Mouse (Mus musculus) adrenal gland, adult 8-10 months (tissue): ENCODE data around the gene Zfhx3. TPM values are rescaled to one million over a fixed set of nuclear protein-coding genes. Genes with fewer than 3 reads are reported as not detected.

ENCODE experiments used
- DNase-seq: peaks from one replicate; pipeline ENCODE4 v3.0.0; 2022
- total RNA-seq, 4 experiments: library from RNA; stranded (reverse); gene quantifications; 2 replicates each; pipeline ENCODE4 v1.2.4; 2022

Gene Zfhx3
- total RNA-seq, 4 experiments from 2014 or later, result 40.3 to 85.2 (median 55.1) TPM

DNA sequence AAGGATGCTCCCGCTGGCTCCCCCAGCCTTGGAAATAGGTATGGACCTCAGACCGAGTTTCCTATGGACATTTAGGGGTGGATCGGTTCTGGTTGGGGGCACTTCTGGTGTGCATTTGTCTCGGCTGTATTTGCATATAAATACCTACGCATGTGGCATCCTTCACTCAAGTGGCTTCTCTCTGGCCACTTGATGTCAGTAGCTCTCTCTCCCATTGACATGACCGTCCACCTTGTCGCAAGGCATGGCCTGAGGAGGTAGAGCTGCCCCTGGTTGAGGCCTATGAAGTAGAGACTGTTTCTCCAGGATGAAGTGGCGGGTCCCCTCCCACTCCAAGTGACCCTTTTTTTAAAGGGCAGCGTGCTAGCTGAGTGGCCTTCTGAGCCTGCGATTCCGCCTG, 781.2 kb downstream of the Zfhx3 start:
- no peak for DNase-seq

DNA sequence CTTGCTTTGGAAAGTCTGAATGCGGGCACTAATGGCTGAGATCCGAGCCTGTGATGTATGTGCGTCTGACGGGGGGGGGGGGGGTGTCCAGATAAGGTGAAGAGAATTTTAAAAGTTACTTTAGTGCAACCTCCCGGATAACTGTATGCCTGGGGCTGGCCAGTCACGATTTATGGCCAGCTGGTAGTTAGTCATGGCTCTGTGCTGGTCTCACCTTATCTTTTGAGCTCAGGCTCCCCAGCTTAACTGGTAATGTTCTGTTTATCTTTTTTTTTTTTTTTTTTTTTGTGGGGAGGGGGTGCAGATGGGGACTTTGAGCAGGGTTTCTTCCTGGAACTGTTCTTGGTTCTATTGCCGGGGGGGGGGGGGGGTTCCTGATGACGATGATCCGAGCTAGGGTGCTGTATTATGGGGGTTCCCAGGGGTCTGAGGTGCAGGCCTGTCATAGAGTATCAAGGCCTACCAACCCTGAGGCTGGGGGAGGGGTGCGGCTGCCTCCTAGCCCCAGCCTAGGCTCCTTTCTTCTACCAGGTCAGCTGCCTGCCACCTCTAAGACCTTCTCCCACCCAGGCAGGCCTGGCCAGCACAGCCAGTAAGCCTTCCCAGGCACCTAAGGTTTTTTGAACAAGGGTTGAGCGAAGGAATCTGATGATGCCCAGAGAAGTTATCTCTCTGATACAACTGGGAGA, 782.5 kb downstream of the Zfhx3 start:
- no peak for DNase-seq

- no peak for DNase-seq
These were observed 783.2 kb downstream of the Zfhx3 start for GRCm38 (mm10) chr8:108725631-108726030.

DNA sequence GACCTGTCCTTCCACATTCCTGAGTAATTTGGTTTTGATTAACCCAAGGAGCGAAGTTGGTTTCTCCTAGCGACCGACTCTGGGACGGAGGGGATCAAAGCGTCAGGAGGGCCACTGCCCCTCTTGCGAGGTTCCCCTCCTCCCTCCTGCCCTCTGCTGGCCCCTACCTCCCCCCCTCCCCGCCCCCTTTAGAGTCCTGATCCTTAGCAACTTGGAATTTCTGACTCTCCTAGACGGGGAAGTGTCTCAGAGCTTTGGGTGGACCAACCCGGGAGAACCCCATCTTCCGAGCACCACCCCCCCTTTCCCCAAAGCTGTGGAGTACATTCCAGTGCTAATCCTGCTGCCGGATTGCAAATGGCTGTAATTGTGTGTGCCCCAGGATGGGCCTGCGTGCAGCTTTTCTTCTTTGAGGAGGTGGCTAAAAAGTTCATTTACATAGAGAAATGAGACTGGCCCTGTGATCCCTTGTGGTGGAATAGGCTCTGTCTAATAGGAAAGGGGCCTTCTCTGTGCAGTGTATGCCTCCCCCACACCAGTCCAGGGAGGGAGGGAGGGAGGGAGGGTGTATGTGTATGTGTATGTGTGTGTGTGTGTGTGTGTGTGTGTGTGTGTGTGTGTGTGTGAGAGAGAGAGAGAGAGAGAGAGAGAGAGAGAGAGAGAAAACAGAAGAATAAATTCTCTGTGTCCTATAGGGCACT, 784.2 kb downstream of the Zfhx3 start:
- DNase-seq, result no peak

GRCm38 (mm10) chr8:108729169-108729568, 786.7 kb downstream of the Zfhx3 start:
- no peak for DNase-seq

DNA sequence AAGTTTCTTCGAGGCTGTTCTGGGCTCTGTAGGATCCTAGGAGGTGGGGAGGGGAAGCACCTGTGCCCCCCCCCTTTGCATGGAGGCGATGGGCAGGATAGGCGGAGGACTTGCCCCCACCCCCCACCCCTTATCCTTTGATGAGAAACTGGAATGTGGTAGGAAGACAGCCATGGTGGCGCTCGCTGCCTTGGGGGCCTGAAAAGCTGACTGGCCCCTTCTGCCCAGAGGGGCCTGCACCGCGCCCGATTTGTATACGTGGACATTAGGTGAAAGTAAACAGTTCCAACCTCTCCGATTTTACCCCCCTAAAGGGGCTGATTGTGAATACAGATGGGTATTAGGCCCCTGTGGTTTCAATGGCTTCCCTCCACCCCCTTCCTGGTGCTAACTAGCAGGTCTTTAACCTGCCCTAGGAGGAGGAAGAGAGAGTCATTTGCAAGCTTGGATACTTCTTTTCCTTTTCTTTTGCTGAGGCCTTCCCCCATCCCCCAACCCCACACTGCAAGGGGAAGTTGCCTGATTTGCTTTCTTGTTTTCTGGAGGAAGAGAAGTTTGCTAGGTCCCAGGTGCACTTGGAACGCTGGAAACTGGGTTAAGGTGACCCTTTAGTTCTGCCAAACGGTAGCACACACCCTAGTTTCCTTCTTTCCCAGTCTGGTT, 787.4 kb downstream of the Zfhx3 start:
- no peak for DNase-seq

- no peak for DNase-seq
These were observed 788.5 kb downstream of the Zfhx3 start for GRCm38 (mm10) chr8:108730907-108731440.

DNA sequence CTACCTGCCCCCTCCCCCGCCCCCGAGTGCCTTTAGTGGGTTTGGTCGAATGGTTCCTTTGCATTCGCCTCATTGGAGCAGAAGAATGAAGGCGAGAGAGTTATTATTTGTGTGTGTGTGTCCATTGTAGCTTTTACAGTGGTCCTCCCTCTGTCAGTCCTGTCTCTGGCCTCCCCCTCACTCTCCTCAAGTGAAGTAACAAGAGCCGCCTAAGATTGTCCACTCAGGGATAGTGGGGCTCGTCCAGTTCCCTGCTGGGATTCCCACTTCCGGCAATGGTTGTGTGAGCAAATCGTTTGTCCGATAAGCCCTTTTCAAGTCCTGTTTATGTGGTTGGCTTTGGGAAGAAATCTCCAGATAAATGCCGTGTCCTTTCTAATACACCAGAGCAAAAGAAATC, 790.1 kb downstream of the Zfhx3 start:
- DNase-seq, result no peak

- DNase-seq, result no peak
These were observed 790.9 kb downstream of the Zfhx3 start for GRCm38 (mm10) chr8:108733385-108733784.

- no peak for DNase-seq
These were observed 794.0 kb downstream of the Zfhx3 start for GRCm38 (mm10) chr8:108736442-108736841.

DNA sequence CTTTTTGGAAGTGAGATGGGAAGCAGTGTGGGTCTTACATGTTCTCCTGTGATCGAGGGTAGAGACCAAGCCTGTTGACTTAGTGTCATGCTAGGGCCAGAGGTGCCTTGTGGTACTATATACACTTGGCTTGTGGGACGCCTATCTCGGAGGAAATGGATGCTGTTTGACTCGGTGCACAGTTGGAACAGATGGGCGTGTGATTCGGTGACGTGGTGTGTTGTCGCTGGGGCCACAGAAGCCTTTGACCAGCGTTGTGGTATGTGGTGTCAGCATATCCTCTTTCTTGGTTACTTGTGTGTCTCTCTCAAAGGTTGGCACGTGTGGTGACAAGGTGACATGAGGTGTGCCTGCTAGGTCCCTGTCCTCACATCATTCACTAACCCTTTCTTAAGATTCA, 795.7 kb downstream of the Zfhx3 start:
- DNase-seq, result no peak

GRCm38 (mm10) chr8:108739517-108739916, 797.1 kb downstream of the Zfhx3 start:
- DNase-seq, result no peak

DNA sequence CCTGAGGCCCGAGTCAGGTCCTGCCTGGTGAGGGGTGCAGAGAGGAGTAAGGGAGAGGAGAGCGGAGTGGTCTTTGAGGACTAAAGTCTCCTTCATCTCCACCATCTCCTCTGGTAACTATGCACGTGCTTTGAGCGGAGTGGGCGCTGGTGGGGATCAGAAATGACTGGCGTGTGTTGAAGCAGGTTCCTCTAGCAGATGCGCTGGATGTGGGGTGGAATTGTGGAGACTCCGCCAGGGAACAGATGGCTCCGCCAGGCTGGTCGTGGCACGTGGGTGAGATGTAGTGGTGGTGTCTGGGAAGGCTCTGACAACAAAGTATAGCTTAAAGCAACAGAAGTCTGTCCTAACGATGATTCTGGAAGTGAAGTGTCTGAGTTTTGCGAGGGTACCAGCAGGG, 798.0 kb downstream of the Zfhx3 start:
- no peak for DNase-seq

- no peak for DNase-seq
These were observed 799.2 kb downstream of the Zfhx3 start for GRCm38 (mm10) chr8:108741651-108742050.

GRCm38 (mm10) chr8:108742465-108742864, 800.0 kb downstream of the Zfhx3 start:
- DNase-seq, result no peak

- DNase-seq, result peak; percentile 81
These were observed 800.8 kb downstream of the Zfhx3 start for GRCm38 (mm10) chr8:108743238-108743637.

DNA sequence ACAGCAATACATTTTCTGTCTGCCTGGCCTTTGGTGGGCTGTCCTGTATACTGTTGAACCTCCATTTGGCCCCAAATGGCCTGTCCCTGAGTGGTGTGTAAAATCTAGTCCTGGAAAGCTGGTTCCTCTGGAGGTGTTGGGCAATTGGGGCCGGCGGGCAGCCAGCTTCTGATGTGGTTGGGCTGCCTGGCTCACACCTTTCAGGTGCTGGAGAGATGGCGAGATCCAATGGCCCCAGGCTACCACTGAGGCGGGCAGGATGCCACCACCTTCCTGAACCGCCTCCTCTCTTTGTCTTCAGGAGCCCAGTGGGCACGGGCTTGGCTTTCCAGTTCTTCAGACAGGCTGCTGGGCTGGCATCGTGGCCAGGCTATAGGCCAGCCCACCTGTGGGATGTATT, 803.1 kb downstream of the Zfhx3 start:
- DNase-seq, result no peak

DNA sequence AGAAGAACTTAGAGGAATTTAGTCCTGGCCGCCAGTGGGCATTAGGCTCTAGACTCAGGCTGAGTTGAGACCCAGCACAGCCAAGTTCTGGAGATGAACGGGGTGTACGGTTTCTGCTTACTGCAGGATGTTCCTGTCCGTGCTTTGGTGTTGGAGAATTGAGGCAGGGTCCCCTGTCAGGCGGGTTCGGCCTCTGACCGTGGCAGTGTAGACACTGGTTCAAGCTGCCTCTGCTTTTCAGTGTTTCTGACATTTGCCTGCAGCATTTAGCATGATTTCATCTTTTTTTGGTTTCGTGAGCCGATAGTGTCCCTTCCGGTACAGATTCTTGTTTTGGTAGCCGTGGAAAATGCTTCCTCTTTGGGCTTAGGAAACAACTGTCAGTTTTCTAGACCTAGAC, 805.7 kb downstream of the Zfhx3 start:
- DNase-seq, result no peak

- DNase-seq, result no peak
These were observed 806.5 kb downstream of the Zfhx3 start for GRCm38 (mm10) chr8:108748851-108749376.

DNA sequence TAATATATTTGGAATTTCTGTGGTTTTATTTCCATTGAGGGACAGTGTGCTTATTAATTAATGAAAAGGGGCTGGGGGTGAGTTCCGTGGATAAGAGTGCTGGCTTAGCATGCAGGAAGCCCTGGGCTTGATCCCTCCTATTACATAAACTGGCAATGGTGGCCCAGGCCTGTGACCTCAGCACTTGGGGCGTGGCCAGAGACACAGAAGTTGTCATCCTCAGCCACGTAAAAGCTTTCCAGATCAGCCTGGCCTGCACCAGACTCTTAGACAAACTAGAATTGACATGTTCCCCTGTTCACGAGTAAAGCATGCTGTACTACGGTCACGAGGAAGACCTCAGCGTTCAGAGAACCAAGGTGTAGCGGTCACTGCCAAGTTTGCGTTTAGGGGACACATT, 808.4 kb downstream of the Zfhx3 start:
- no peak for DNase-seq

DNA sequence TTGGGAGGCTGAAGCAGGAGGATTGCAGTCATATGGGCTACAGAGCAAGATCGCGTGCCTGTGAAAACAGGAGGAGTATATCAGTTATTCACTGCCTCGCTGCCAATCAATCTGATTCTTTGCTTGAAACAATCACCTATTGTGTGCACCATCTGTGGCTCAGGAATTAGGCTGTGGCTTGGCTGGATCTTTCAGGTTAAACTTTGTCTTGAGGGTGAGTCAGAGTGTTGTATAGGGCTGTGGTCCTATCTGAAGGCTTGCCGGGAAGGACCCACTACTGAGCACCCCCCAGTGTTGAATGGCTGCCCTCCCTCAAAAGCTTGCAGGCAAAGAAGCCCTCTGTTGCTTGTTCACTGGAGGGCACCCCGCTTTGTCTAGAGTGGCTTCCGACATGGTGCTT, 812.1 kb downstream of the Zfhx3 start:
- DNase-seq, result no peak

DNA sequence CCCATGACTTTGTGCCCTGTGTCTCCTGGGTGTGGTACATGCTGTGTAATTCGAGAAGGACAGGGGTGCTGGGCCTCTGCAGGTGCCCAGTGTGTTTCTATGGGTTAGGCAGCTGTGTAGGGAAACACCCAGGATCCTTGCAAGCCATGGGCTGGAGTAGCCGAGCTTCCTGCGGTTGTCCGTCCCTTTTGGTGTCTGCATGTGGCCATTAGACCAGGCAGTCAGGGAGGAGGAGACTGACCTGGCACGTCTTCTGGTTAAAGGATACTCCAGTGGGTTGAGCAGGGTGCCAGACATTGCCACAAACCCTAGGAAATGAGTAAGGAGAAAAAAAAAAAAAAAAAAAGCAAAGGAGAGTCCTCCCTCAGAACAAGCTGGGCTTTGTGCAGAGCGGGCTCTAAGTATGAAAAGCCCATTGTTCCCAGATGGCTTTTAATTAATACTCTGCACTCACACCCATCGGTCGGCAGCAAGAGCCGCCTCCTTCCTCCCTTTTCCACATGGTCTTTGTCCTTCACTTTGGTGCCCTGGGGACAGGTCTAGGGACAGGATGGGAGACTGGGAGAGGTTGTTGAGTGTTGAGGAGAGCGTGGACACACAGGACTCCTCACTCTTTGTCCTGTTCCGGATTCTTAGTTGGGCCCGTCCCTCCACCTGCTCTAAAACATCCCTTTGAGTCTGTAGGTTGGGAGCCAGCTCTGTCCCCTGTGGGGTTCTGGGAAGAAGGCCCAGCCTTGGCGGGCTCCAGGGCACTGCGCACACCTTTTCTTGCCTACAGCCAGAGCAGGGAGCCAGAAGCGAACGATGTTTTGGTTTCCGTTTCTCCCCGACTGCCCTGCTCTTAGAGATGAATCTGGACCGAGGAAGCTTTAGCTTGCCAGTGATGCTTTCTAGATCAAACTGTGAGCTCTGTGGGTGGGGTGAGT, 813.2 kb downstream of the Zfhx3 start:
- DNase-seq, result no peak
